Mouse (Mus musculus) embryonic facial prominence, embryonic 11.5 days (tissue): ENCODE results near the gene P2ry2. TPM values are rescaled to one million over a fixed set of nuclear protein-coding genes. Genes with fewer than 3 reads are reported as not detected.

Source experiments
- ATAC-seq: fragments of 200-750 bp; cut with Nextera tagmentation; replicated peaks from 2 replicates; pipeline ENCODE4 v1.8.0; 2017; ENCODE audit warnings: low read depth; ENCODE audit not compliant: insufficient number of reproducible peaks, low FRiP score, low TSS enrichment
- DNase-seq: peaks from one replicate; pipeline ENCODE4 v3.0.0-alpha.2; 2015; ENCODE audit warnings: low spot score
- H3K27ac ChIP-seq: fragments of 300-500 bp; sonication (generic); replicated peaks from 2 replicates; pipeline ENCODE4 v1.5.1; 2014; ENCODE audit warnings: mild to moderate bottlenecking, low read depth, low read length, control low read depth
- H3K27me3 ChIP-seq: fragments of 300-500 bp; sonication (generic); 2 replicates; pipeline ENCODE4 v1.6.1; 2014; ENCODE audit warnings: mild to moderate bottlenecking, low read length, moderate library complexity, mixed read lengths; ENCODE audit not compliant: control insufficient read depth, insufficient read depth
- H3K36me3 ChIP-seq: fragments of 300-500 bp; sonication (generic); replicated peaks from 2 replicates; pipeline ENCODE4 v1.6.1; 2014; ENCODE audit warnings: low read depth, mild to moderate bottlenecking, low read length, moderate library complexity, mixed read lengths; ENCODE audit not compliant: control insufficient read depth, insufficient read depth
- H3K4me1 ChIP-seq: fragments of 300-500 bp; sonication (generic); 2 replicates; pipeline ENCODE4 v1.6.1; 2014; ENCODE audit warnings: low read length, mixed read lengths; ENCODE audit not compliant: control insufficient read depth, insufficient read depth
- H3K4me2 ChIP-seq: fragments of 300-500 bp; sonication (generic); 2 replicates; pipeline ENCODE4 v1.6.1; 2014; ENCODE audit warnings: low read depth, mild to moderate bottlenecking, control low read depth, low read length, moderate library complexity
- H3K4me3 ChIP-seq: fragments of 300-500 bp; sonication (generic); 2 replicates; pipeline ENCODE4 v1.5.1; 2014; ENCODE audit warnings: low read depth, low read length, control low read depth
- H3K9ac ChIP-seq: fragments of 300-500 bp; sonication (generic); replicated peaks from 2 replicates; pipeline ENCODE4 v1.6.1; 2014; ENCODE audit warnings: mild to moderate bottlenecking, control low read depth, low read length
- H3K9me3 ChIP-seq: fragments of 300-500 bp; sonication (generic); replicated peaks from 2 replicates; pipeline ENCODE4 v1.6.1; 2016; ENCODE audit warnings: mild to moderate bottlenecking, low read length, inconsistent platforms, mixed read lengths; ENCODE audit not compliant: control insufficient read depth
- WGBS: fragments of 180-500 bp; shearing (Covaris S2); extraction: QIAGEN DNeasy Blood & Tissue Kit; methylation state at CpG from one replicate; pipeline ENCODE4 v1.1.7; 2014; 5-methylcytosine and 5-hydroxymethylcytosine counted together
- polyA plus RNA-seq: library from polyadenylated mRNA; unstranded; fragments of >200 nt; fragmentation: Nextera tagmentation; extraction: Ambion mirVana; gene quantifications from 2 replicates; pipeline ENCODE4 v1.2.1, GENCODE M21; 2014

The P2ry2 gene
- polyA plus RNA-seq, 1 experiment from 2014 or later = 0.46 TPM

GRCm38 (mm10) chr7:101031234-101031633 is 18.6 kb upstream of the P2ry2 start:
- ATAC-seq (no peak), DNase-seq (no peak)
- H3K4me2 ChIP-seq = no peak overlapping the region
- no peaks in the 10 kb centered on the region for H3K36me3 ChIP-seq
- H3K9me3 ChIP-seq = no peaks in the 10 kb centered on the region
- H3K9ac ChIP-seq = no peak overlapping the region
- H3K4me3 ChIP-seq = no peak overlapping the region
- no peak overlapping the region for H3K27ac ChIP-seq
- WGBS = 57% methylated on average over 8 of the region's 8 CpGs
- H3K27me3 ChIP-seq = no peaks in the 10 kb centered on the region
- H3K4me1 ChIP-seq = no peaks in the 10 kb centered on the region

GRCm38 (mm10) chr7:101030756-101031155 is 18.1 kb upstream of the P2ry2 start:
- Histone ChIP-seq H3K4me2 (no peak overlapping the region), H3K4me1 (no peaks in the 10 kb centered on the region), H3K27me3 (no peaks in the 10 kb centered on the region), H3K9me3 (no peaks in the 10 kb centered on the region), H3K36me3 (no peaks in the 10 kb centered on the region), H3K9ac (no peak overlapping the region), H3K4me3 (no peak overlapping the region), H3K27ac (no peak overlapping the region)
- no peak for DNase-seq
- no peak for ATAC-seq

- H3K36me3 ChIP-seq = no peaks in the 10 kb centered on the region
- H3K4me1 ChIP-seq = no peaks in the 10 kb centered on the region
- 82% methylated on average over 6 of the region's 6 CpGs for WGBS
- no peaks in the 10 kb centered on the region for H3K9me3 ChIP-seq
- ATAC-seq = no peak
- H3K27ac ChIP-seq = no peak overlapping the region
- no peak overlapping the region for H3K4me3 ChIP-seq
- H3K9ac ChIP-seq = no peak overlapping the region
- no peak for DNase-seq
- H3K27me3 ChIP-seq = no peaks in the 10 kb centered on the region
- no peak overlapping the region for H3K4me2 ChIP-seq
These were observed 16.8 kb upstream of the P2ry2 start for GRCm38 (mm10) chr7:101029446-101029845.

- 86% methylated on average over 9 of the region's 9 CpGs for WGBS
- Histone ChIP-seq H3K4me2 (no peak overlapping the region), H3K27ac (no peak overlapping the region), H3K9me3 (no peaks in the 10 kb centered on the region), H3K9ac (no peak overlapping the region), H3K4me1 (no peaks in the 10 kb centered on the region), H3K4me3 (no peak overlapping the region), H3K36me3 (no peaks in the 10 kb centered on the region), H3K27me3 (no peaks in the 10 kb centered on the region)
- DNase-seq (no peak), ATAC-seq (no peak)
These were observed 16.3 kb upstream of the P2ry2 start for GRCm38 (mm10) chr7:101028991-101029390.

GRCm38 (mm10) chr7:101028444-101028757 is 15.7 kb upstream of the P2ry2 start:
- H3K9ac ChIP-seq = no peak overlapping the region
- DNase-seq (no peak), ATAC-seq (no peak)
- H3K36me3 ChIP-seq = no peaks in the 10 kb centered on the region
- H3K4me1 ChIP-seq = no peaks in the 10 kb centered on the region
- no peaks in the 10 kb centered on the region for H3K9me3 ChIP-seq
- no peak overlapping the region for H3K27ac ChIP-seq
- no peak overlapping the region for H3K4me3 ChIP-seq
- H3K4me2 ChIP-seq = no peak overlapping the region
- H3K27me3 ChIP-seq = no peaks in the 10 kb centered on the region
- 83% methylated on average over 5 of the region's 5 CpGs for WGBS

- Histone ChIP-seq H3K9ac (no peak overlapping the region), H3K4me1 (no peaks in the 10 kb centered on the region), H3K36me3 (no peaks in the 10 kb centered on the region), H3K27ac (no peak overlapping the region), H3K27me3 (no peaks in the 10 kb centered on the region), H3K4me2 (no peak overlapping the region), H3K4me3 (no peak overlapping the region), H3K9me3 (no peaks in the 10 kb centered on the region)
- DNase-seq (no peak), ATAC-seq (no peak)
- 90% methylated on average over 10 of the region's 10 CpGs for WGBS
These were observed 15.2 kb upstream of the P2ry2 start for GRCm38 (mm10) chr7:101027623-101028443.

- Histone ChIP-seq H3K4me3 (no peak overlapping the region), H3K4me1 (no peaks in the 10 kb centered on the region), H3K27me3 (no peaks in the 10 kb centered on the region), H3K4me2 (no peak overlapping the region), H3K36me3 (no peaks in the 10 kb centered on the region), H3K9me3 (no peaks in the 10 kb centered on the region), H3K9ac (no peak overlapping the region), H3K27ac (no peak overlapping the region)
- ATAC-seq (no peak), DNase-seq (no peak)
- WGBS = 66% methylated on average over 5 of the region's 5 CpGs
These were observed 14.2 kb upstream of the P2ry2 start for GRCm38 (mm10) chr7:101026836-101027235.

- no peaks in the 10 kb centered on the region for H3K4me1 ChIP-seq
- H3K27ac ChIP-seq = no peak overlapping the region
- 63% methylated on average over 6 of the region's 6 CpGs for WGBS
- peaks cover 10% of the 10 kb centered on the region for H3K27me3 ChIP-seq
- ATAC-seq (no peak), DNase-seq (no peak)
- no peak overlapping the region for H3K4me3 ChIP-seq
- H3K36me3 ChIP-seq = no peaks in the 10 kb centered on the region
- no peak overlapping the region for H3K9ac ChIP-seq
- no peaks in the 10 kb centered on the region for H3K9me3 ChIP-seq
- no peak overlapping the region for H3K4me2 ChIP-seq
These were observed 4.8 kb upstream of the P2ry2 start for GRCm38 (mm10) chr7:101017492-101017891.
